Mouse (Mus musculus): Measurements from ENCODE around the gene Ms4a6c.
"Not testable (repeated sequence)": the region's sequence is repeated elsewhere in the genome, so short reads cannot be mapped to it uniquely, and the experiment has no call there.

Gene Ms4a6c

DNA sequence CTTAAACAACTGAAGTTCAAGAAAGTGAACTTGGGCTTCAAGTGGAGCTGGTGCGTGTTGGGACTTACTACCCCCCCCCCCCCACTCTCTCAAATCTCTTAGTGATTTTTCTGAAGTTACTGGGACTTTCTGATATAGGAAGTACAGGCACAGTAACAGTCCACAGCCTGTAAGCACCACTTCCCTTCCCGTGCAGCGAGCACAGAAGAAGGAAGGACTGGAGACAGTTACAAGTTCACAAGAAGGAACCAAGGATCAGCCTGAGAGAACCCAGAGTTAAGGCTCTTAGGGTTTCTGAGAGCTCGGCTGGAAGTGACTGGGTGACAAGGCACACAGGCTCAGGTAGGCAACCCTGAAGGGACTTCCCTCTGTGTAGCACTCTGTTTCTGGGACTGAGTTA lies at the start of gene Ms4a6c:
TSS of gene Ms4a6c (plus strand) at position 152 of the 400 bp plus-strand sequence.
- not testable (repeated sequence) for DNase-seq (ENCODE audit: low spot score in 2 of 2)

DNA sequence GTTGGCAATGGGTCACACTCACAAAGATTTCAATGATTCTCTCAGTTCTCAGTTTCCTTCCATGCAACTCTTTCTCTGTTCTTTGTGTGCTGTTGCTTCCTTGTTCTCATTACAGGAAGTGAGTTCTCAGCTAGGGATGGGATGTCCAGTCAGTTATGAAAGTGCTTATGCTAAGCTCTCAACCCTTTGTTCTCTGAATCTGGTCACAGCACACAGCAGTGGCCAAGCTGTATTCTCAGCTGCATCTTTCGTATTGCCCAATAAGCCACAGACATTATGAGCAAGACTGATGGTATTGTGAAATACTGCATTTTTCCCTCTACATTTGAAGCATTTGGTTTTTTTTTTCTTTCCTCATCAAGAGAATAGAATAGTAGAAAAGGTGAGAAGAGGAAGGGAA lies 38.0 kb upstream of the Ms4a6c start:
- DNase-seq (ENCODE audit: low spot score in 2 of 2) = not testable (repeated sequence)

DNA sequence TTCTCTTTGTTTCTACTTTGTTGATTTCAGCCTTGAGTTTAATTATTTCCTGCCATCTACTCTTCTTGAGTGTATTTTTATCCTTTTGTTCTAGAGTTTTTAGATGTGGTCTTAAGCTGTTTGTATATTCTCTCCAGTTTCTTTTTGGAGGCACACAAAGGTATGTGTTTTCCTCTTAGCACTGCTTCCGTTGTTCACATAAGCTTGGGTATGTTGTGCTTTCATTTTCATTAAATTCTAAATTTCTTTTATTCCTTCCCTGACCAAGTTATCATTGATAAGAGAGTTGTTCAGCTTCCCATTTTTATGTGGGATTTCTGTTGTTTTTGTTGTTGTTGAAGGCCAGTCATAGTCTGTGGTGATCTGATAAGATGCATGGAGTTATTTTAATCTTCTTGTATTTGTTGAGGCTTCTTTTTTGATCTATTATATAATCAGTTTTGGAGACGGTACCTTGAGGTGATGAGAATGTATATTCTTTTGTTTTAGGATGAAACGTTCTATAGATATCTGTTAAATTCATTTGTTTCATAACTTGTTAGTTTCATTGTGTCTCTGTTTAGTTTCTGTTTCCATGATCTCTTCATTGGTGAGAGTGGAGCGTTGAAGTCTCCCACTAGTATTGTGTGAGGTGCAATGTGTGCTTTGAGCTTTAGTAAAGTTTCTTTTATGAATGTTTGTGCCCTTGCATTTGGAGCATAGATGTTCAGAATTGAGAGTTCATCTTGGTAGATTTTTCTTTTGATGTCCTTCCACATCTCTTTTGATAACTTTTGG lies 33.9 kb upstream of the Ms4a6c start:
- DNase-seq (ENCODE audit: low spot score in 2 of 2) = no peak

- DNase-seq (ENCODE audit: low spot score in 2 of 2) = no peak
Observed at GRCm38 (mm10) chr19:11443338-11443737, 25.8 kb upstream of the Ms4a6c start, which contains the start of gene Ms4a4b. Ms4a4b (plus strand) TSS chr19:11443553.

- no peak for DNase-seq (ENCODE audit: low spot score in 2 of 2)
Observed at GRCm38 (mm10) chr19:11443964-11444363, 25.2 kb upstream of the Ms4a6c start.

DNA sequence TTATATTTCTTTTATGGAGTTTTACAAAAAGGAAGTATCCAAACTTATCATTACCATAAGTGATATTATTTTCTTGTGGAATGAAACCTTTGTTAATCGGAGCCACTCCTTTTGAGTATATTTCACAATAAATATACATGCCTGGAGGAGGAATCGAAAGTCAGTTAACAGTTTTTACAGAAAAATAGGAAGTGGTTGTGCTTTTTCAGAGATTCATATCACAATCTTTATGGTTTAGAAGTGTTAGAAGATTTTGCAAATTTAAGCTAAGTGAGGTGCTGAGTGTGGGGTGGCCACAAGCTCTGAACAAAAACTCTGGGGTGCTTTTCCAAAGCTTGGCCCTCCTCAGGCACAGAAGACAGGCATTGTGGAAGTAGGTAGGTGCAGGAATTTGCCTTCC lies 21.9 kb upstream of the Ms4a6c start:
- no peak for DNase-seq (ENCODE audit: low spot score in 2 of 2)

DNA sequence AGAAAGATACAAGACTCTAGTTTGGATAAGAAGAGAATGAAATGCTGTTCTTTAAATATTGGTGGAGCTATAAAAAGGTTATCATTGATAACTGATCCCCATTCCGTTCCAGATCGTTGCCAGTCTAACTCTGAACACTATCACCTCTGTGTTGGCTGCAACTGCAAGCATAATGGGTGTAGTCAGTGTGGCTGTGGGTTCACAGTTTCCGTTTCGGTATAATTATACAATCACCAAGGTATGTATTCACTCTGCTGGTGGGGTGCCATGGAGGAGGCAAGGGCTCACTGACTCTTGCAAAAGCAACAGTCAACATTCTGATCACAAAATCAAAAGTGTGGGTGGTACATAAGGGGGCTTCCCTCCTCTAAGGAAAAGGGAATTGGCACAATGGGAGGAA lies 10.1 kb upstream of the Ms4a6c start:
- not testable (repeated sequence) for DNase-seq (ENCODE audit: low spot score in 2 of 2)

GRCm38 (mm10) chr19:11464795-11465194 lies 4.4 kb upstream of the Ms4a6c start:
- DNase-seq (ENCODE audit: low spot score in 2 of 2) = not testable (repeated sequence)

GRCm38 (mm10) chr19:11466471-11466870 lies 2.7 kb upstream of the Ms4a6c start:
- no peak for DNase-seq (ENCODE audit: low spot score in 2 of 2)

DNA sequence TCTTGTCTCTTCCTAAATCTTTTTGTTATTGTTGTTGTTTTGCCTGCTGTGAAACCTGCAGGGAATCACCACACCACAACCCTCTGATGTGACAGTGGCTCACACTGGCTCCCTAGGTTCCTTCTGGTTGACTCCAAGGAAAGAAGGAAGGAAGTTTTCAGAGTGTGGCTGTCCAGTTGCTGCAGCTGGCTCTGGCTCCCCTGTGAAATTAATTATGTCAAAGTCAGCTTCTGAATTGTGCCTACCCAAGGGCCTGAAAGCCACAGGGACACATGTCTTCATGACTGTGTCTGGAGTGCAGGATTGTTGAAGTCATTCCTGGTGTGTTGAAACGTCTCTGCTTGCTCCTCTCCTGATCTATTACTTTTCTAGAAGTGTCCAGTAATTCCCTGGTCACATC lies 805 bp upstream of the Ms4a6c start:
- not testable (repeated sequence) for DNase-seq (ENCODE audit: low spot score in 2 of 2)

GRCm38 (mm10) chr19:11479714-11480113 lies 10.5 kb downstream of the Ms4a6c start:
- no peak for DNase-seq (ENCODE audit: low spot score in 2 of 2)

- DNase-seq (ENCODE audit: low spot score in 2 of 2) = no peak
Observed at GRCm38 (mm10) chr19:11482684-11483083, 13.5 kb downstream of the Ms4a6c start.

GRCm38 (mm10) chr19:11483941-11484340 lies 14.8 kb downstream of the Ms4a6c start:
- DNase-seq (ENCODE audit: low spot score in 2 of 2) = no peak

DNA sequence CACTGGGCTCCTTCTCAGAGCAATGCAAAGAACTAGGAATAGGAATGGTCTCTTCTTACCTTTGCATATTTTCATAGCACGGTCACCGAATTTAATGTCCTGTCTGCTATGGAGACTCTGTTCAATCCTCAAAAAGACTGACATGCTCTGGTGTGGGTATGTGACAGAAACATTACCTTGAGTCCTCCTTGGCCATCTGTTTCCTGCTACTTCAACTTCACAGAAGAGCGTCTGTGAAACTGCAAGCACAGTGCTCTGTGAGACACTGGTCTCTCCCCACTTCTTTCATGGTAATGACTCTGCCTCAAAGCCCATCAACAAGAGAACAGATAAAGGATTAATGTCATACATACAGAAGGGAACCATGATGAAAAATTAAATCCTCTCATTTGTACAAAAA lies 15.2 kb downstream of the Ms4a6c start:
- no peak for DNase-seq (ENCODE audit: low spot score in 2 of 2)

- no peak for DNase-seq (ENCODE audit: low spot score in 2 of 2)
Observed at GRCm38 (mm10) chr19:11485266-11485665, 16.1 kb downstream of the Ms4a6c start.

GRCm38 (mm10) chr19:11485746-11486145 lies 16.6 kb downstream of the Ms4a6c start, which contains the start of gene Gm8369:
Gm8369 (plus strand) TSS chr19:11485938.
- no peak for DNase-seq (ENCODE audit: low spot score in 2 of 2)

DNA sequence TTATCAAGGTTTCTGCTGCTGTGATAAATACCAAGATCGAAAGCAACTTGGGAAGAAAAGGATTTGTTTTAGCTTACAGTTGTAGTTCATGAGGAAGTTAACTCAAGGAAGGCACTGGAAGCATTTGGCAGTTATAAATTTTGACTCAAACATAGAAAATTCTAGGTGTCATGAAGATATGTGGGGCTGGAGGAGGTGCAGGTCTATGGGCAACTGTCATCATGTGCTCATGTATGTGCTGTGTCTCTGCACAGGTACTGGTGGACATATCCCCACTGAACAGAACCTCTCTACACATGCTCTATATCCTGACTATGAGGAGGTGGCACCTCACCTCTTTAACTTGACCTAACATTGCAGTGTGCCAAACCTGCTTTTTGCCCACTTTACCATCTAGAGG lies 17.4 kb downstream of the Ms4a6c start:
- DNase-seq (ENCODE audit: low spot score in 2 of 2) = no peak

DNA sequence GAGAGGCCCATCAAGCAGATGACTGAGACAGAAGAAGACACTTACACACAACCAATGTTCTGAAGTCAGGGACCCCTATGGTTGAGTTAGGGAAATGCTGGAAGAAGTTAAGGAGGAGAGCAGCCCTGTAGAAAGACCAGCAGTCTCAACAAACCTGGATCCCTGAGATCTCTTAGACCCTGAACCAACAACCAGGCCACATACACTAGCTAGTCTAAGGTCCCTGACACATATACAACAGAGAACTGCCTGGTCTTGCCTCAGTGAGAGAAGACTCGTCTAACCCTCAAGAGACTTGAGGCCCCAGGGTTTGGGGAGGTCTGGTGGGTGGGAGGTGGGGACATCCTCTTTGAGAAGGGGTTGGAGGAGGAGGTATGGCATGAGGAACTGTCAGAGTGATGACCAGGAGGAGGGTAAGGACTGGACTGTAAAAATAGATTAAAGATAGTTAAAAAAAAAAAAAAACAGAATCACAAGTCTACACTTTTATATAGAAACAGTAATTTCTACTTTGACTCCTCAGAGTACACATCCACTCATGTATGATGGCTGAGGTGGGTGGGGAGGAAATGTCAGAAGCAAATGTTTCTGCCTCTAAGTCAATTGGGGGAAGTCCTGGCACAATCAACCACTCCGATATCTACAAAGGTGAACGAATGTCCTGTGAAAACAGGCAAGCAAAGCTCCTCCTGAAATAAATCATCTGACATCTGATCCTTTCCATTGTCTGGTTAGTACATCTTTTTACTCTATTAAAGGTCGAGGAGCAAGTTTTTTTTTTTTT lies 22.4 kb downstream of the Ms4a6c start:
- no peak for DNase-seq (ENCODE audit: low spot score in 2 of 2)

DNA sequence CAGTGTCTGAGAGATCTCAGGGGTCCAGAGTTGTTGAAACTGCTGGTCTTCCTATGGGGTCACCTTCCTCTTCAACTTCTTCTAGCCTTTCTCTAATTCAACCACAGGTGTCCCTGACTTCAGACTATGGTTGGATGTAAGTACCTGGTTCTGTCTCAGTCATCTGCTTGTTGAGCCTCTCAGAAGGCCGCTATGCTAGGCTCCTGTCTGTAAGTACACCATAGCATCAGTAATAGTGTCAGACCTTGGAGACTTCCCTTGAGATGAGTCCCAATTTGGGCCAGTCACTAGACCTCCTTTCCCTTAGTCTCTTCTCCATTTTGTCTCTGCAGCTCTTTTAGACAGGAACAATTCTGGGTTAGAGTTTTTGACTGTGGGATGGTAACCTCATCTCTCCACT lies 23.5 kb downstream of the Ms4a6c start:
- no peak for DNase-seq (ENCODE audit: low spot score in 2 of 2)

DNA sequence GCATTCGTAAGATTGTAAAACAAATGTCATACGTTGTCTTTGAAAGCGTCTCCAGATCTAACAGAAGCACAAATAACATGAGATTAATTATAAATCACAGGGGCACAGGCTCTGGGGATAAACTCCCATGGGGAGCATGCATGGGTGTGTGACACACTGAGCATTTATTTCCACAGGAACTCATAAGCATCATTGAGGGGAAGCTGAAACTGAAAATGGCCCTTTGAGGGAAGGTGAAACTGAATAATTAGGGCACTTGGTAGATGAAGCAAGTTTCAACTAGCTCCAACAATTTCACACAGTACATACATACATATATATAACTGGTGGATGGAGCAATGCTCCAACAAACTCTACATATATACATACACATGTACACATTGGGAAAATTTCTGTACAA lies 25.4 kb downstream of the Ms4a6c start:
- DNase-seq (ENCODE audit: low spot score in 2 of 2) = no peak

- DNase-seq (ENCODE audit: low spot score in 2 of 2) = no peak
Observed at GRCm38 (mm10) chr19:11496361-11496760, 27.2 kb downstream of the Ms4a6c start.

DNA sequence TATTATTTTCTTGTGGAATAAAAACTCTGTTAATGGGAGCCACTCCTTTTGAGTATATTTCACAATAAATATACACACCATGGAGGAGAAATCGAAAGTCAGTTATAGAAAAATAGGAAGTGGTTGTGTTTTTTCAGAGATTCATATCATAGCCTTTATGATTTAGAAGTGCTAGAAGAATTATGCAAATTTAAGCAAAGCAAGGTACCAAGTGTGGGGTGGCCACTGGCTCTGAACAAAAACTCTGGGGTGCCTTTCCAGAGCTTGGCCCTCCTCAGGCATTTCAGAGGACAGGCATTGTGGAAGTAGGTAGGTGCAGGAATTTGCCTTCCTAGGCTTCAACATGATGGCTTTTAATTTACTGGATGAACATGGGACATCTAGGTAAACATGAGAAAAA lies 28.1 kb downstream of the Ms4a6c start:
- DNase-seq (ENCODE audit: low spot score in 2 of 2) = not testable (repeated sequence)

- no peak for DNase-seq (ENCODE audit: low spot score in 2 of 2)
Observed at GRCm38 (mm10) chr19:11500796-11501195, 31.6 kb downstream of the Ms4a6c start.

Data from urinary bladder, adult 18-20 months (tissue).